Mouse (Mus musculus) Patski (cell line): ENCODE results near the gene Pkd1l3. TPM values are rescaled to one million over a fixed set of nuclear protein-coding genes. Genes with fewer than 3 reads are reported as not detected.

Source experiments
- ATAC-seq: fragments of 100-300 bp; one replicate; pipeline ENCODE4 v1.8.0; 2021
- CTCF ChIA-PET: fragments of 350-600 bp; sonication (Branson Sonifier 250); formaldehyde crosslinking; loops from one replicate; lab custom pipeline; 2022; ENCODE audit warnings: inconsistent platforms; lab: Charles Lee
- POLR2A ChIA-PET: fragments of 350-600 bp; sonication (Branson Sonifier 250); formaldehyde crosslinking; loops from one replicate; lab custom pipeline; 2022; ENCODE audit warnings: antibody characterized with exemption, inconsistent platforms; lab: Charles Lee
- DNase-seq: peaks from one replicate; pipeline ENCODE4 v3.0.0-alpha.2; 2011; ENCODE audit warnings: low read depth, low spot score
- H3K27me3 ChIP-seq: fragments of 371-371 bp; one replicate; pipeline ENCODE4 v1.5.1; 2021
- CTCF ChIP-seq: fragments of 100-300 bp; IDR thresholded peaks from one replicate; pipeline ENCODE4 v1.5.1; 2021
- in situ Hi-C: fragments of 300-500 bp; cut with MboI; formaldehyde crosslinking; loops from 3 replicates; pipeline ENCODE4 v1.11.1; 2018; ENCODE audit warnings: low pct_unique_long_range_greater_than_20kb, mixed read lengths
- polyA plus RNA-seq: library from polyadenylated mRNA; unstranded; gene quantifications from one replicate; pipeline ENCODE4 v1.2.3, GENCODE M21; 2021

The Pkd1l3 gene
- polyA plus RNA-seq, 1 experiment from 2014 or later: 0.45 TPM

DNA sequence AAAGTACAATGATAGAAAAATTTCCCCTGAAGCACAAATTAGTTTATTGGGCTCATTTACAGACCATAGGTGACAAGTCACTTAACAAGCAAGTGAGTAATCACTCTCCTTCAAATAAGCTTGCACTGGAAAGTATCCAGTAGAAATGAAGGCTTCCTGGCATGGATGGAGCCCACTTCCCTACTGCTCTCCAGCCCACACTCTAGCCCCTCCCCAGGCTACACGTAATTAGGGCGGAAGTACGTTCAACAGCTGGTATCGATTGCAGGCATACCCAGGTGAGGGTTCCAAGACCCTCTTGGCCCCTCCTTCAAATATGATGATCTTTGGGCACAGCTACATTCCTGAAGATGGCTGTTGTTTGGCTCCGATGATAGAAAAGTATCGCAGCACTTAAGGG is 79.8 kb downstream of the Pkd1l3 start:
- CTCF ChIA-PET: interaction anchor here (0.9 to 2.0 kb wide), 2 partner anchors 11 to 12 kb away, joined by 3 to 6 read pairs; partner anchors contain the start of gene Zfp821
- no peak for TF ChIP-seq CTCF
- ATAC-seq (no peak), DNase-seq (no peak)
- POLR2A ChIA-PET: interaction anchor here (0.7 to 1.6 kb wide), 4 partner anchors 11 to 28 kb away, joined by 3 to 4 read pairs (median 3); no protein-coding TSS in a partner anchor
- in situ Hi-C loops: no loop called here
- H3K27me3 ChIP-seq: no peaks in the 10 kb centered on the region

DNA sequence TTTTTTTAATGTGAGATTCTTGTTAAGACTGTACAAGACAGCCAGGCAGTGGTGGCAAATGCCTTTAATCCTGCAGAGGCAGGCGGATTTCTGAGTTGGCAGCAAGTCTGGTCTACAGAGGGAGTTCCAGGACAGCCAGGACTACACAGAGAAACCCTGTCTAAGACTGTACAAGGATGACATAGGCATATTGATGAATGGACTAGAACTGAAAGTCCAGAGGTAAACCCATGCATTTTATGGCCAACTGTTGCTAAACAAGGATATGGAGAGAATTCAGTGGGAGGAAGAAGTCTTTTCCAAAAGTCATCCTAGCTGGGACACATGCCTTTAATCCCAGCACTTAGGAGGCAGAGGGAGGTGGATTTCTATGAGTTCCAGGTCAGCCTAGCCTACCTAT is 83.4 kb downstream of the Pkd1l3 start:
- in situ Hi-C loops: no loop called here
- DNase-seq (no peak), ATAC-seq (no peak)
- ChIA-PET POLR2A (no interaction called here), CTCF (no interaction called here)
- H3K27me3 ChIP-seq: peaks cover 2% of the 10 kb centered on the region
- no peak for TF ChIP-seq CTCF

DNA sequence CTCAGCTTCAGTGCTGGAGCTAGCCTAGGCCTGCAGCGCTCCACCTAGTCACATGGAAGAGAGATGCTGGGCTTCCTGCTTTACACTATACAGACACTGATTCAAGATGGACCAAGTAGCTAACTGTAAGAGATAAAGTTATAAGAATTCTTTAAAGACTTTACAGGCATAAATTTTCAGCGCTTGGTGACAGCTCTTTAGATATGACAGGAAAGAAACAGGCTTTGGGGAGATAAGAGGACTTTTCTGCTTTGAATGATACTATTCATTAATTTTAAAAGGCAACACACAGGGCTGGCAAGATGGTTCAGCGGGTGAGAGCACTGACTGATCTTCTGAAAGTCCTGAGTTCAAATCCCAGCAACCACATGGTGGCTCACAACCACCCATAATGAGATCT is 84.2 kb downstream of the Pkd1l3 start:
- ChIA-PET POLR2A (no interaction called here), CTCF (no interaction called here)
- in situ Hi-C loops: no loop called here
- DNase-seq (no peak), ATAC-seq (no peak)
- H3K27me3 ChIP-seq: peaks cover 2% of the 10 kb centered on the region
- TF ChIP-seq CTCF: no peak

DNA sequence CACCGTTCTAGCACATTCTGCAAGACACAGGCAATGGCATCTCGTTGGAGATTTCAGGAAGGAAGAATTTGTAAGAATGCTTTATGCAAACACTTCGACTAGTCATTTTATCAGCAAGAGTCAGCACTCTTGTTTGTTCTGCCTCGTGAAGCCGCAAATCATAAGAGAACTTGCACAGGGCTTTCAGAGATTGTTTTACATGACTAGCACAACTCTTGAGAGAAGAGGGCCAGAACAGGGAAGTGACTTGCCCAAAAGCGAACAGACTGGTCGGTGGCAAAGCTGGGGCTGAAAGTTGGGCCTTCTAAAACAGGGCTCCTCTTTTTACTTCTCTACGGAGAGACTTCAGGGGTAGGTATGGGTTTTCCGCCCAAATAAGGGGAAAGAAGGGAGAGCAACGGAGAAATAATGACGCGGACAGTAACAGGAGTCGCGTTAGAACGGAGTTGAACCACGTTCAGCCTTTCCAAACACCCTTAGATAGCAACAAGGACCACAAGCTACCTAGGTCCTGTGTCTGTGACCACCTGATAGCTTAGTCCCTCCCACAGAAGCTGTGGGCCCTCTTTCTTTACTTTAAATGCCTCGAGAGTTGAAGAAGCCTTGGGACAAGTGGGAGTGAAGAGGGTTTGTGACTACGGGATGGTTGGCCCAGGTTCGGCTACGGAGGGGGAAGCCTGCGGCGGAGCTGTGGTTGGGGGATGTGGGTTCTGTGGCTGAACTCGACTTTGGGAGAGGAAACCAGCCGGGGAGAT is 90.4 kb downstream of the Pkd1l3 start:
- no peak for TF ChIP-seq CTCF
- ATAC-seq (no peak), DNase-seq (no peak)
- in situ Hi-C loops: loop anchor here (5.0 kb wide), 1 partner anchor 73 kb away; the partner anchor contains the start of gene Ap1g1
- peaks cover 2% of the 10 kb centered on the region for H3K27me3 ChIP-seq
- POLR2A ChIA-PET: interaction anchor here (0.6 to 1.1 kb wide), 3 partner anchors 11 to 243 kb away, joined by 3 to 4 read pairs (median 3); no protein-coding TSS in a partner anchor
- CTCF ChIA-PET: interaction anchor here (0.9 kb wide), 1 partner anchor 11 kb away, joined by 3 read pairs; no protein-coding TSS in a partner anchor

DNA sequence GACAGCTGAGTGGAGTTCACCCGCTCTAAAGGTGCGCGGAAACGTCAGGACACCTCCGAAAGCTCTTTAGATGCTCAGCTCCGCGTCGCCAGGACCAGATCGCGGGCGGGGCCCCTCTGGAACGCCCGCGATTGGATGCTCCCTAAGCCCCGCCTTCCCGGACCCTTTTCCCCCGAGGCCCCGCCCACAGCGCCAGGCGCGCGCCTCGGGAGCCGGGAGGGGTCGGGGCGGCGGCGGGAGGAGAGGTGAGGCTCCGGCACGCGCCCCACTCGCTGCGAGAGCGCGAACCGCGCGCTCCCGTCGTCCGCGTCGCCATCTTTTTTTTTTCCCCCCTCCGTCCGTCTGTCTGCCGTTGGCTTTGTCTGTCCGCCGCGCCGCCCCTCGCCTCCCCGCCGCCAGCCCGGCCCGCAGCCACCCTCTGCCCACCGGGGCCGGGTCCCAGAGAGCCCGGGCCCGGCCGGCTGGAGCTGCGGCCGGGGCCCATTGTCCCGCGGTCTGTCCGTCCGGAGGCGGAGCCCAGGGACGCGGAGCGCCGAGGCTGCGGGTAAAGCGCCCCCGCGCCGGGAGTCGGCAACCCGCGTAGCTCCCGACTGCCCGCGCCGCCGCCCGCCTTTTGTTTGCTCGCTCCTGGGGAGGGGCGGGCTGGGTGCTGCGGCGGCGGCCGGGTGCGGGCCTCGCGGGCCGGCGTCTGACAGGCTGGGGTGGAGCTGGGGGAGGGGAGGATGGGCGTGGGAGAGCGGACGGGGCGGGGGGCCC is 91.2 kb downstream of the Pkd1l3 start, which contains the start of gene Zfp821:
TSS of gene Zfp821 (plus strand) at position 227 of the 756 bp plus-strand sequence.
- TF ChIP-seq CTCF: no peak
- in situ Hi-C loops: loop anchor here (5.0 kb wide), 1 partner anchor 72 kb away; the partner anchor contains the start of gene Ap1g1
- CTCF ChIA-PET: interaction anchor here (0.8 to 3.2 kb wide), 10 partner anchors 11 to 118 kb away, joined by 3 to 23 read pairs (median 6); partner anchors contain the start of gene Atxn1l
- no peaks in the 10 kb centered on the region for H3K27me3 ChIP-seq
- POLR2A ChIA-PET: interaction anchor here (0.6 to 1.4 kb wide), 10 partner anchors 9 to 242 kb away, joined by 3 to 7 read pairs (median 3); partner anchors contain the start of gene Ap1g1
- DNase-seq (no peak), ATAC-seq (peak; percentile 83)

DNA sequence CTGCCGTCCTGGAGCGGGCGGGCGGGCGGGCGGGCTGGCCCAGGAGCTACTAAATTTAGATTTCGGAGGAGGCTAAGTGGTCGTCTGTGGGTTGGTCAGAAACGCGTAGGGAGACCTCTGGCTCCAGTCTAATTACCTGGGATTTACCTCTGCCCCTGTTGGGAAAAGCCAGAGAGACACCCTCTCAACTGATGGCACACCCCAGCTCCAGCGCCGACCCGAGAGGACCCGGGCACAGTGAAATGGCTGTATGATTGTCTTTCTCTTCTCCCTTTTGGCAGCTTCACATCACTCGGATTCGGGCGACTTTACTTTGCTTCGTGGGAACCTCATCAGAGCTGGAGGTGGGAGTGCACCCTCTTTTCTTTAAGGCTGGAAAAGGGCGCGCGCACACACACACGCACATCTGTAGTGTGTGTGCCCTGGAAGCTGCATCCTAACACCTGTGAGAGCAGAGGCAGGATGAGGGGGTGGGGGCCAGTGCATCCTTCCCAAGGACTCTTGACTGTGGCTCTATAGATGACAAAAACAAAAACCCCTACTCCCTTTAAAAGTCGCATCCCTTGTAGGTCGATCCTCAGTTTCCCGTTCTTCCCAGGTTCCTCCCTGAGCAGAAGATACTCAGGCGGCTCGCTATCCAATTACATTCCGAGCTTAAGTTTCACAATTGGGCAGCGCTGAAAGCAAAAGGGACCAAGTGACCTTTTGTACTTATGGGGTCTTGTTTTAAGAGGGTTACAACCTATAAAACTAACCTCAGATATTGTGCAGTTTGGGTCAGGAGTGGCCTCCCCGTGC is 92.0 kb downstream of the Pkd1l3 start:
- CTCF ChIA-PET: interaction anchor here (0.5 to 3.2 kb wide), 17 partner anchors 10 to 152 kb away, joined by 3 to 23 read pairs (median 4); partner anchors contain the start of gene Atxn1l
- no peak for TF ChIP-seq CTCF
- no peak for DNase-seq

DNA sequence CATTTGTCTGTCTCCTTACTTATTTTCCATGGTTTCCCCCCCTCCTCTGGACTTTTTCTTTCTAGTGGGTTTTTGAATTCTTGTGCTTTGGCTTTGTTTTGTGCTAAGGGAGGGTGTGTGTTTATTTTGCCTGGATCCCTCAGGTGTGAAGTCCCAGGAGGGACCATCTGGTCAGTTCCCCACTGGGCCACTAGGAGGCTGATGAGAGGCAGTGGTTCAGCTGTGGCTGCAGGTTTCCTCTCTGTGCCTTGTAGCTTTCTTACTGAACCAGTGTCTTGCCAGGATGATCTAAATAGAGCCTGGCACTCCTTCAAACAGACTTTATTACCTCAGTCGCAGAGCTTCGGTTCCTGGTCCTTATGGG is 92.5 kb downstream of the Pkd1l3 start:
- peak; percentile 68 for ATAC-seq
- in situ Hi-C loops: loop anchor here (5.0 kb wide), 1 partner anchor 70 kb away; the partner anchor contains the start of gene Ap1g1

More for the DNA sequence above, 92.0 kb downstream of the Pkd1l3 start:
- POLR2A ChIA-PET: interaction anchor here (0.6 to 1.4 kb wide), 7 partner anchors 9 to 119 kb away, joined by 3 to 7 read pairs (median 3); partner anchors contain the start of gene Ap1g1
- no peaks in the 10 kb centered on the region for H3K27me3 ChIP-seq
- ATAC-seq: peak; percentile 17
- in situ Hi-C loops: loop anchor here (5.0 kb wide), 1 partner anchor 71 kb away; the partner anchor contains the start of gene Ap1g1

DNA sequence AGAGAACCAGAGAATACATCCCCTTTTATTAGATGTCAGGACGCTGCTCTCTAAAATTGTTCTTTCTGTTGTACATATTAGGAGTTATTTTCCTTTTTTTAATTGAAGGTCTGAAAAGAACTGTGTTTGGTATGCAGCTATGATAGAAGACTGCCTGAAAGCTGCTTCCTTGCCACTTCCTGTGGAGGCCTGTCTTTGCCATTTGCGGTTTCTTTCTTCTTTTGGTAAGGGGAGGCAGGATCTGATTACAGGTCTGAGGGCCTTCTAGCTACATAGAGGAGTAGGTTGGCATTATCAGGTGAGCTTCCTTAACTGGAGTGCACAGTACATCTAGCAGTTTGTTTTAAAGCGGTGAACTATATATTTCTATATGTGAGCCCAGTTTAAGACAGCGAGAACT is 93.6 kb downstream of the Pkd1l3 start:
- DNase-seq (no peak), ATAC-seq (no peak)
- ChIA-PET POLR2A (interaction anchor here (0.5 to 1.0 kb wide), 2 partner anchors 71 to 1672 kb away, joined by 3 to 4 read pairs; partner anchors contain the start of gene Ap1g1), CTCF (interaction anchor here (1.6 to 3.2 kb wide), 4 partner anchors 8 to 28 kb away, joined by 5 to 23 read pairs (median 13); partner anchors contain the start of gene Atxn1l)
- H3K27me3 ChIP-seq: no peaks in the 10 kb centered on the region
- in situ Hi-C loops: loop anchor here (5.0 kb wide), 1 partner anchor 69 kb away; the partner anchor contains the start of gene Ap1g1
- TF ChIP-seq CTCF: no peak

More for the DNA sequence above, 92.5 kb downstream of the Pkd1l3 start:
- TF ChIP-seq CTCF: peak; percentile 96
- CTCF ChIA-PET: interaction anchor here (0.5 to 3.2 kb wide), 15 partner anchors 9 to 151 kb away, joined by 3 to 23 read pairs (median 4); partner anchors contain the start of gene Atxn1l
- DNase-seq: no peak
- POLR2A ChIA-PET: interaction anchor here (1.3 to 1.4 kb wide), 3 partner anchors 15 to 45 kb away, joined by 3 to 7 read pairs (median 4); no protein-coding TSS in a partner anchor
- no peaks in the 10 kb centered on the region for H3K27me3 ChIP-seq

DNA sequence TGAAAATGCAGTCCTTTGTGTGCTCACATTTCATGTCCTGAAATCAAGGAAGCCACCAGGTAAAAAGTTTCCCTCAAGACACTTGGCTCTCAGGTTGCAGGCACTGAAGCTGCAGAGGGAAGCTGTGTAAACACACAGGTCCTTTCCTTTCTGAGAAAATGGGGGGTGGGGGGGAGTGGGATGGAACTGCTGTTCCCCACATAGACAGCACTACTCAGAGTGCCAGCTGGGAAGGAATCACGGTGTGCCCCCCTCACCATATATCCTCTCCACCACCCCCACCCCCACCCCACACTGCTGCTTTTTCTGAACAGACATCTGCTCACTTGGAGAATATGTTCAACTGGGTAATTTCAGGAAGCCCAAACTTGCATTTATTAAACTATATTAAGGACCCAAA is 98.2 kb downstream of the Pkd1l3 start:
- ChIA-PET CTCF (interaction anchor here (0.6 to 0.9 kb wide), 2 partner anchors 20 to 32 kb away, joined by 3 read pairs; no protein-coding TSS in a partner anchor), POLR2A (no interaction called here)
- no peak for TF ChIP-seq CTCF
- DNase-seq: no peak
- no peaks in the 10 kb centered on the region for H3K27me3 ChIP-seq
- ATAC-seq: no peak
- in situ Hi-C loops: no loop called here
